Mouse (Mus musculus) liver, embryonic 12.5 days (tissue): Measurements from ENCODE around the gene Aplnr. TPM values are rescaled to one million over a fixed set of nuclear protein-coding genes. Genes with fewer than 3 reads are reported as not detected.

Source experiments
- ATAC-seq: fragments of 200-750 bp; cut with Nextera tagmentation; 2 replicates; pipeline ENCODE4 v1.8.0; 2017; ENCODE audit warnings: moderate number of reproducible peaks, mild to moderate bottlenecking, moderate library complexity
- H3K27ac ChIP-seq: fragments of 300-500 bp; sonication (generic); 2 replicates; pipeline ENCODE4 v1.5.1; 2016; ENCODE audit warnings: mild to moderate bottlenecking
- H3K27me3 ChIP-seq: fragments of 300-500 bp; sonication (generic); replicated peaks from 2 replicates; pipeline ENCODE4 v1.6.1; 2016; ENCODE audit warnings: mild to moderate bottlenecking, moderate library complexity
- H3K36me3 ChIP-seq: fragments of 300-500 bp; sonication (generic); 2 replicates; pipeline ENCODE4 v1.6.1; 2016; ENCODE audit warnings: mild to moderate bottlenecking, moderate library complexity
- H3K4me1 ChIP-seq: fragments of 300-500 bp; sonication (generic); 2 replicates; pipeline ENCODE4 v1.6.1; 2016
- H3K4me2 ChIP-seq: fragments of 300-500 bp; sonication (generic); 2 replicates; pipeline ENCODE4 v1.6.1; 2016; ENCODE audit warnings: mild to moderate bottlenecking, moderate library complexity
- H3K4me3 ChIP-seq: fragments of 300-500 bp; sonication (generic); 2 replicates; pipeline ENCODE4 v1.5.1; 2016; ENCODE audit warnings: mild to moderate bottlenecking, moderate library complexity
- H3K9ac ChIP-seq: fragments of 300-500 bp; sonication (generic); 2 replicates; pipeline ENCODE4 v1.6.1; 2016; ENCODE audit warnings: mild to moderate bottlenecking, moderate library complexity
- H3K9me3 ChIP-seq: fragments of 300-500 bp; sonication (generic); replicated peaks from 2 replicates; pipeline ENCODE4 v1.6.1; 2016; ENCODE audit warnings: mild to moderate bottlenecking, moderate library complexity
- WGBS: fragments of 180-500 bp; shearing (Covaris S2); methylation state at CpG from one replicate; pipeline ENCODE4 v1.1.7; 2016; ENCODE audit not compliant: insufficient replicate concordance; 5-methylcytosine and 5-hydroxymethylcytosine counted together
- polyA plus RNA-seq: library from polyadenylated mRNA; unstranded; fragments of >200 nt; fragmentation: Nextera tagmentation; extraction: Ambion mirVana; gene quantifications from 2 replicates; pipeline ENCODE4 v1.2.1, GENCODE M21; 2016

Aplnr gene
- polyA plus RNA-seq, 1 experiment from 2014 or later: 5.3 TPM

- H3K27me3 ChIP-seq: no peaks in the 10 kb centered on the region
- no peak for ATAC-seq
- 67% methylated on average over 9 of the region's 9 CpGs for WGBS
- H3K9me3 ChIP-seq: no peaks in the 10 kb centered on the region
- H3K9ac ChIP-seq: no peak overlapping the region
- H3K4me1 ChIP-seq: peaks cover 9% of the 10 kb centered on the region; the same call in 1 of the 2 replicates
- H3K4me3 ChIP-seq: no peak overlapping the region
- H3K4me2 ChIP-seq: no peak overlapping the region
- H3K36me3 ChIP-seq: no peaks in the 10 kb centered on the region
- no peak overlapping the region for H3K27ac ChIP-seq
Observed at GRCm38 (mm10) chr2:85110288-85110875, 25.6 kb upstream of the Aplnr start.

- Histone ChIP-seq H3K4me1 (no peaks in the 10 kb centered on the region), H3K27me3 (no peaks in the 10 kb centered on the region), H3K27ac (no peak overlapping the region), H3K36me3 (no peaks in the 10 kb centered on the region), H3K9me3 (no peaks in the 10 kb centered on the region), H3K9ac (no peak overlapping the region), H3K4me3 (no peak overlapping the region), H3K4me2 (no peak overlapping the region)
- WGBS: 28% methylated on average over 5 of the region's 5 CpGs
- peak; percentile 4; the same call in 1 of the 2 replicates for ATAC-seq
Observed at GRCm38 (mm10) chr2:85123187-85123868, 12.7 kb upstream of the Aplnr start.

- Histone ChIP-seq H3K9me3 (no peaks in the 10 kb centered on the region), H3K27ac (no peak overlapping the region), H3K4me1 (no peaks in the 10 kb centered on the region), H3K36me3 (no peaks in the 10 kb centered on the region), H3K27me3 (no peaks in the 10 kb centered on the region), H3K4me2 (no peak overlapping the region), H3K4me3 (no peak overlapping the region), H3K9ac (no peak overlapping the region)
- ATAC-seq: peak; percentile 59; the same call in 1 of the 2 replicates
- 11% methylated on average over 1 of the region's 1 CpGs for WGBS
Observed at GRCm38 (mm10) chr2:85123869-85124535, 12.0 kb upstream of the Aplnr start.

GRCm38 (mm10) chr2:85129496-85129971 is 6.5 kb upstream of the Aplnr start:
- ATAC-seq: peak; percentile 46
- Histone ChIP-seq H3K4me2 (no peak overlapping the region), H3K27me3 (peaks cover 7% of the 10 kb centered on the region; the same call in 1 of the 2 replicates), H3K36me3 (no peaks in the 10 kb centered on the region), H3K4me3 (no peak overlapping the region), H3K4me1 (peaks cover 24% of the 10 kb centered on the region), H3K9me3 (no peaks in the 10 kb centered on the region), H3K9ac (no peak overlapping the region), H3K27ac (peak overlapping the region; percentile 67)
- WGBS: 26% methylated on average over 6 of the region's 6 CpGs

- Histone ChIP-seq H3K36me3 (no peaks in the 10 kb centered on the region), H3K27me3 (peaks cover 20% of the 10 kb centered on the region), H3K9ac (no peak overlapping the region), H3K9me3 (no peaks in the 10 kb centered on the region), H3K27ac (no peak overlapping the region), H3K4me1 (peaks cover 24% of the 10 kb centered on the region), H3K4me3 (no peak overlapping the region), H3K4me2 (peak overlapping the region; percentile 24)
- WGBS: 5% methylated on average over 2 of the region's 2 CpGs
- ATAC-seq: peak; percentile 78
Observed at GRCm38 (mm10) chr2:85131226-85131625, 4.8 kb upstream of the Aplnr start.

GRCm38 (mm10) chr2:85131724-85132123 is 4.3 kb upstream of the Aplnr start:
- no peak overlapping the region for H3K4me2 ChIP-seq
- ATAC-seq: peak; percentile 46; the same call in 1 of the 2 replicates
- WGBS: 22% methylated on average over 1 of the region's 1 CpGs
- H3K27ac ChIP-seq: no peak overlapping the region
- H3K27me3 ChIP-seq: peaks cover 25% of the 10 kb centered on the region
- peaks cover 24% of the 10 kb centered on the region for H3K4me1 ChIP-seq
- no peaks in the 10 kb centered on the region for H3K36me3 ChIP-seq
- no peak overlapping the region for H3K4me3 ChIP-seq
- H3K9me3 ChIP-seq: no peaks in the 10 kb centered on the region
- H3K9ac ChIP-seq: no peak overlapping the region

GRCm38 (mm10) chr2:85132204-85132603 is 3.8 kb upstream of the Aplnr start:
- no peak for ATAC-seq
- Histone ChIP-seq H3K9me3 (no peaks in the 10 kb centered on the region), H3K27ac (no peak overlapping the region), H3K4me2 (no peak overlapping the region), H3K4me1 (peaks cover 24% of the 10 kb centered on the region), H3K4me3 (no peak overlapping the region), H3K27me3 (peaks cover 30% of the 10 kb centered on the region), H3K9ac (no peak overlapping the region), H3K36me3 (no peaks in the 10 kb centered on the region)
- 22% methylated on average over 2 of the region's 2 CpGs for WGBS

GRCm38 (mm10) chr2:85135099-85135498 is 926 bp upstream of the Aplnr start:
- no peak for ATAC-seq
- Histone ChIP-seq H3K36me3 (no peaks in the 10 kb centered on the region), H3K4me2 (no peak overlapping the region), H3K27me3 (peaks cover 53% of the 10 kb centered on the region), H3K9me3 (no peaks in the 10 kb centered on the region), H3K9ac (no peak overlapping the region), H3K4me1 (peaks cover 23% of the 10 kb centered on the region), H3K27ac (no peak overlapping the region), H3K4me3 (no peak overlapping the region)
- 0% methylated on average over 1 of the region's 1 CpGs for WGBS

GRCm38 (mm10) chr2:85136831-85137520 is 951 bp downstream of the Aplnr start:
- peaks cover 53% of the 10 kb centered on the region for H3K27me3 ChIP-seq
- peak overlapping the region; percentile 19; the same call in 1 of the 2 replicates for H3K4me3 ChIP-seq
- H3K9me3 ChIP-seq: no peaks in the 10 kb centered on the region
- no peak overlapping the region for H3K27ac ChIP-seq
- peak overlapping the region; percentile 16 for H3K4me2 ChIP-seq
- WGBS: 43% methylated on average over 21 of the region's 21 CpGs
- no peaks in the 10 kb centered on the region for H3K36me3 ChIP-seq
- ATAC-seq: no peak
- peaks cover 12% of the 10 kb centered on the region for H3K4me1 ChIP-seq
- H3K9ac ChIP-seq: no peak overlapping the region

- Histone ChIP-seq H3K4me2 (peak overlapping the region; percentile 16), H3K9me3 (no peaks in the 10 kb centered on the region), H3K27ac (no peak overlapping the region), H3K36me3 (no peaks in the 10 kb centered on the region), H3K4me1 (peaks cover 8% of the 10 kb centered on the region; the same call in 1 of the 2 replicates), H3K9ac (no peak overlapping the region), H3K4me3 (peak overlapping the region; percentile 19; the same call in 1 of the 2 replicates), H3K27me3 (peaks cover 53% of the 10 kb centered on the region)
- WGBS: 17% methylated on average over 10 of the region's 10 CpGs
- ATAC-seq: no peak
Observed at GRCm38 (mm10) chr2:85137601-85138140, 1.6 kb downstream of the Aplnr start.

- Histone ChIP-seq H3K27ac (no peak overlapping the region), H3K4me3 (no peak overlapping the region), H3K27me3 (peaks cover 53% of the 10 kb centered on the region), H3K4me2 (no peak overlapping the region), H3K9ac (no peak overlapping the region), H3K36me3 (no peaks in the 10 kb centered on the region), H3K9me3 (no peaks in the 10 kb centered on the region), H3K4me1 (peaks cover 8% of the 10 kb centered on the region; the same call in 1 of the 2 replicates)
- 6% methylated on average over 2 of the region's 2 CpGs for WGBS
- no peak for ATAC-seq
Observed at GRCm38 (mm10) chr2:85138143-85138542, 2.1 kb downstream of the Aplnr start.
